Mouse (Mus musculus): ENCODE data around the gene Ush2a. TPM values are rescaled to one million over a fixed set of nuclear protein-coding genes. Genes with fewer than 3 reads are reported as not detected.

Gene Ush2a
- total RNA-seq (2015; ENCODE audit: low replicate concordance) = not detected in 2 replicates
- total RNA-seq (2017; ENCODE audit: low replicate concordance) = 0.51 TPM in 1 of 2 replicates, not detected in the other

- no peak for ATAC-seq (replicated peaks; ENCODE audit: low FRiP score, poor library complexity, severe bottlenecking)
Observed at GRCm38 (mm10) chr1:188261903-188262682, at the start of gene Ush2a. TSS of gene Ush2a (plus strand) at chr1:188262023.

GRCm38 (mm10) chr1:188214885-188215611, 46.8 kb upstream of the Ush2a start:
- ATAC-seq (replicated peaks; ENCODE audit: low FRiP score, poor library complexity, severe bottlenecking) = no peak

GRCm38 (mm10) chr1:188221226-188221792, 40.5 kb upstream of the Ush2a start:
- no peak for ATAC-seq (replicated peaks; ENCODE audit: low FRiP score, poor library complexity, severe bottlenecking)

GRCm38 (mm10) chr1:188233036-188233724, 28.6 kb upstream of the Ush2a start:
- no peak for ATAC-seq (replicated peaks; ENCODE audit: low FRiP score, poor library complexity, severe bottlenecking)

- ATAC-seq (replicated peaks; ENCODE audit: low FRiP score, poor library complexity, severe bottlenecking) = no peak
Observed at GRCm38 (mm10) chr1:188238636-188239035, 23.2 kb upstream of the Ush2a start.

- ATAC-seq (replicated peaks; ENCODE audit: low FRiP score, poor library complexity, severe bottlenecking) = no peak
Observed at GRCm38 (mm10) chr1:188241766-188242165, 20.1 kb upstream of the Ush2a start.

- ATAC-seq (replicated peaks; ENCODE audit: low FRiP score, poor library complexity, severe bottlenecking) = no peak
Observed at GRCm38 (mm10) chr1:188257500-188257899, 4.3 kb upstream of the Ush2a start.

GRCm38 (mm10) chr1:188260259-188261107, 1.3 kb upstream of the Ush2a start:
- no peak for ATAC-seq (replicated peaks; ENCODE audit: low FRiP score, poor library complexity, severe bottlenecking)

- ATAC-seq (replicated peaks; ENCODE audit: low FRiP score, poor library complexity, severe bottlenecking) = no peak
Observed at GRCm38 (mm10) chr1:188267127-188267722, 5.4 kb downstream of the Ush2a start.

GRCm38 (mm10) chr1:188269071-188269470, 7.2 kb downstream of the Ush2a start:
- ATAC-seq (replicated peaks; ENCODE audit: low FRiP score, poor library complexity, severe bottlenecking) = no peak

- ATAC-seq (replicated peaks; ENCODE audit: low FRiP score, poor library complexity, severe bottlenecking) = no peak
Observed at GRCm38 (mm10) chr1:188313303-188313702, 51.5 kb downstream of the Ush2a start.

- no peak for ATAC-seq (replicated peaks; ENCODE audit: low FRiP score, poor library complexity, severe bottlenecking)
Observed at GRCm38 (mm10) chr1:188316574-188316973, 54.8 kb downstream of the Ush2a start.

GRCm38 (mm10) chr1:188320204-188320603, 58.4 kb downstream of the Ush2a start:
- ATAC-seq (replicated peaks; ENCODE audit: low FRiP score, poor library complexity, severe bottlenecking) = no peak

- no peak for ATAC-seq (replicated peaks; ENCODE audit: low FRiP score, poor library complexity, severe bottlenecking)
Observed at GRCm38 (mm10) chr1:188321534-188321933, 59.7 kb downstream of the Ush2a start.

GRCm38 (mm10) chr1:188330406-188330805, 68.6 kb downstream of the Ush2a start:
- ATAC-seq (replicated peaks; ENCODE audit: low FRiP score, poor library complexity, severe bottlenecking) = no peak

GRCm38 (mm10) chr1:188333936-188334335, 72.1 kb downstream of the Ush2a start:
- no peak for ATAC-seq (replicated peaks; ENCODE audit: low FRiP score, poor library complexity, severe bottlenecking)

GRCm38 (mm10) chr1:188347762-188348161, 85.9 kb downstream of the Ush2a start:
- no peak for ATAC-seq (replicated peaks; ENCODE audit: low FRiP score, poor library complexity, severe bottlenecking)

- no peak for ATAC-seq (replicated peaks; ENCODE audit: low FRiP score, poor library complexity, severe bottlenecking)
Observed at GRCm38 (mm10) chr1:188354726-188355125, 92.9 kb downstream of the Ush2a start.

GRCm38 (mm10) chr1:188363548-188363947, 101.7 kb downstream of the Ush2a start:
- ATAC-seq (replicated peaks; ENCODE audit: low FRiP score, poor library complexity, severe bottlenecking) = no peak

Data from erythroid progenitor cell, adult 5-6 weeks (primary cell).